Mouse (Mus musculus) kidney, embryonic 16.5 days (tissue): ENCODE results near the gene Obscn. TPM values are rescaled to one million over a fixed set of nuclear protein-coding genes. Genes with fewer than 3 reads are reported as not detected.

Experiments
- microRNA-seq: library from miRNA; unstranded; fragments of <30 nt; microRNA quantifications from one replicate; pipeline ENCODE4, GENCODE M21; 2016
- polyA plus RNA-seq: library from polyadenylated mRNA; unstranded; fragments of >200 nt; fragmentation: Nextera tagmentation; extraction: Ambion mirVana; gene quantifications from 2 replicates; pipeline ENCODE4 v1.2.1, GENCODE M21; 2015

The Obscn gene
- polyA plus RNA-seq, 1 experiment from 2014 or later = 0.50 TPM

Small RNAs within 50 kb of the gene (microRNA-seq; reads per million reads assigned to microRNA genes)
- not detected for gene Gm44313

Other genes with a start within 250 kb of the Obscn start
- gene Zfp39, start 232.2 kb downstream of the Obscn start, polyA plus RNA-seq = 6.0 and 7.3 TPM in 2 replicates
- 0.10 TPM in 1 of 2 replicates, not detected in the other for gene Btnl10, start 218.5 kb downstream of the Obscn start, polyA plus RNA-seq
- 217 and 219 TPM in 2 replicates for gene Rnf187, start 197.5 kb downstream of the Obscn start, polyA plus RNA-seq
- gene Hist3h2ba, start 187.5 kb downstream of the Obscn start, polyA plus RNA-seq = 93.4 and 93.5 TPM in 2 replicates
- 39.5 and 39.7 TPM in 2 replicates for gene Hist3h2a, start 181.7 kb downstream of the Obscn start, polyA plus RNA-seq
- 0.42 and 0.64 TPM in 2 replicates for gene Trim17, start 181.7 kb downstream of the Obscn start, polyA plus RNA-seq
- 22.9 and 25.9 TPM in 2 replicates for gene Trim11, start 158.3 kb downstream of the Obscn start, polyA plus RNA-seq
- gene Iba57, start 27.3 kb upstream of the Obscn start, polyA plus RNA-seq = 6.9 and 8.5 TPM in 2 replicates
- 0.36 and 0.67 TPM in 2 replicates for gene Gjc2, start 46.8 kb upstream of the Obscn start, polyA plus RNA-seq
- 134 and 141 TPM in 2 replicates for gene Guk1, start 55.8 kb upstream of the Obscn start, polyA plus RNA-seq
- gene Mrpl55, start 66.1 kb upstream of the Obscn start, polyA plus RNA-seq = 103 and 104 TPM in 2 replicates
- gene 2310033P09Rik, start 71.9 kb upstream of the Obscn start, polyA plus RNA-seq = 33.6 and 34.7 TPM in 2 replicates
- 760 and 797 TPM in 2 replicates for gene Arf1, start 91.9 kb upstream of the Obscn start, polyA plus RNA-seq
- not detected in 2 replicates for gene Wnt3a, start 154.3 kb upstream of the Obscn start, polyA plus RNA-seq
- 1.6 and 1.8 TPM in 2 replicates for gene Wnt9a, start 170.5 kb upstream of the Obscn start, polyA plus RNA-seq
- gene Prss38, start 239.3 kb upstream of the Obscn start, polyA plus RNA-seq = not detected in 2 replicates